Mouse (Mus musculus) midbrain, embryonic 11.5 days (tissue): ENCODE measurements around the gene Mypop. TPM values are rescaled to one million over a fixed set of nuclear protein-coding genes. Genes with fewer than 3 reads are reported as not detected.

ENCODE experiments used
- ATAC-seq: fragments of 200-750 bp; cut with Nextera tagmentation; 2 replicates; pipeline ENCODE4 v1.8.0; 2017; ENCODE audit warnings: moderate TSS enrichment, moderate library complexity; ENCODE audit not compliant: low FRiP score
- DNase-seq: peaks from one replicate; pipeline ENCODE4 v3.0.0; 2015; ENCODE audit warnings: low spot score; ENCODE audit errors: missing footprints
- H3K27ac ChIP-seq: fragments of 300-500 bp; sonication (generic); 2 replicates; pipeline ENCODE4 v1.5.1; 2014; ENCODE audit warnings: low read depth, low read length
- H3K27me3 ChIP-seq: fragments of 300-500 bp; sonication (generic); 2 replicates; pipeline ENCODE4 v1.6.1; 2014; ENCODE audit warnings: mild to moderate bottlenecking, low read length, moderate library complexity, mixed read lengths; ENCODE audit not compliant: control insufficient read depth, insufficient read depth
- H3K36me3 ChIP-seq: fragments of 300-500 bp; sonication (generic); 2 replicates; pipeline ENCODE4 v1.6.1; 2014; ENCODE audit warnings: mild to moderate bottlenecking, low read length, moderate library complexity, mixed read lengths; ENCODE audit not compliant: control insufficient read depth, insufficient read depth
- H3K4me1 ChIP-seq: fragments of 300-500 bp; sonication (generic); 2 replicates; pipeline ENCODE4 v1.6.1; 2014; ENCODE audit warnings: low read length; ENCODE audit not compliant: control insufficient read depth, insufficient read depth
- H3K4me2 ChIP-seq: fragments of 300-500 bp; sonication (generic); 2 replicates; pipeline ENCODE4 v1.6.1; 2014; ENCODE audit warnings: mild to moderate bottlenecking, moderate library complexity
- H3K4me3 ChIP-seq: fragments of 300-500 bp; sonication (generic); 2 replicates; pipeline ENCODE4 v1.5.1; 2014; ENCODE audit warnings: low read depth, low read length
- H3K9ac ChIP-seq: fragments of 300-500 bp; sonication (generic); 2 replicates; pipeline ENCODE4 v1.6.1; 2014; ENCODE audit warnings: low read length
- H3K9me3 ChIP-seq: fragments of 300-500 bp; sonication (generic); 2 replicates; pipeline ENCODE4 v1.6.1; 2016; ENCODE audit warnings: low read length; ENCODE audit not compliant: control insufficient read depth
- WGBS: fragments of 180-500 bp; shearing (Covaris S2); extraction: QIAGEN DNeasy Blood & Tissue Kit; methylation state at CpG from one replicate; pipeline ENCODE4 v1.1.7; 2014; 5-methylcytosine and 5-hydroxymethylcytosine counted together
- polyA plus RNA-seq: library from polyadenylated mRNA; unstranded; fragments of >200 nt; fragmentation: Nextera tagmentation; extraction: Ambion mirVana; gene quantifications from 2 replicates; pipeline ENCODE4 v1.2.1, GENCODE M21; 2014

Mypop gene
- polyA plus RNA-seq, 1 experiment from 2014 or later = 4.0 TPM

DNA sequence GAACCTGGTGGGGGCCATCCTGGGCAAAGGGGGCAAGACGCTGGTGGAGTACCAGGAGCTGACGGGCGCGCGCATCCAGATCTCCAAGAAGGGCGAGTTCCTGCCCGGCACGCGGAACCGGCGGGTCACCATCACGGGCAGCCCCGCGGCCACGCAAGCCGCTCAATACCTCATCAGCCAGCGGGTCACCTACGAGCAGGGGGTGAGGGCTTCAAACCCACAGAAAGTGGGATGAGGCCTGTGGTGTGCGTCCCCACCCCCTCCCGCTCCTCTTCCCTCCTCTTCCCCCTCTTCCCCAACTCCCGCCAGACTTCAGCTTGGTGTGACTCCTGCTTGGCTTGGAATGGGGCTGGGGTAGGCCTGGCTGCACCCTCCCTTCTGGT lies 32.7 kb upstream of the Mypop start:
- peak overlapping the region; percentile 44 for H3K4me3 ChIP-seq
- no peaks in the 10 kb centered on the region; the same call in 1 of the 2 replicates for H3K36me3 ChIP-seq
- no peak overlapping the region for H3K27ac ChIP-seq
- peaks cover 46% of the 10 kb centered on the region for H3K4me1 ChIP-seq
- ATAC-seq = peak; percentile 14; the same call in 1 of the 2 replicates
- 3% methylated on average over 21 of the region's 21 CpGs for WGBS
- no peaks in the 10 kb centered on the region for H3K9me3 ChIP-seq
- H3K27me3 ChIP-seq = peaks cover 8% of the 10 kb centered on the region
- peak overlapping the region; percentile 85 for H3K4me2 ChIP-seq
- peak overlapping the region; percentile 69 for H3K9ac ChIP-seq
- DNase-seq = no peak

DNA sequence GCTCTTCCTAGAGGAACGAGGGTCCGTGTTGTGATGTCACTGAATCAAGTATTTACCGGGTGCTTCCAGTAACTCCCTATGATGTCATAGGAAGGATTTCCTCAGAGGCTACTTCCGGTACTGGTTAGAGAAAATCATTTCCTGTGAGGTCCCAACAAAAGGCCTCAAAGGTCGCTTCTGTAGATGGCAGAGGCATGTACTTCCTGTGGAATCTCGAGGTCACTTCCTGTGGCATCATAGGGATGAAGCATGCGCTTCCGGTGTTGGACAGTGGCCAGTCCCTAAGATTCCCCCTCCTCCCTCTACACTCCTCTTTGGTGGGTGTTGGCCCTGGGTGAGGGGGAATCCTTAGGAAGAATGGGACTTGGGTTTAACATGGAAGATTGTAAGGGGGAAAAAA lies 31.6 kb upstream of the Mypop start:
- H3K27me3 ChIP-seq = peaks cover 9% of the 10 kb centered on the region
- no peak overlapping the region; the same call in 1 of the 2 replicates for H3K27ac ChIP-seq
- WGBS = 76% methylated on average over 8 of the region's 8 CpGs
- no peak overlapping the region for H3K4me2 ChIP-seq
- no peak overlapping the region for H3K9ac ChIP-seq
- H3K9me3 ChIP-seq = no peaks in the 10 kb centered on the region
- DNase-seq (no peak), ATAC-seq (no peak)
- no peaks in the 10 kb centered on the region for H3K36me3 ChIP-seq
- no peak overlapping the region for H3K4me3 ChIP-seq
- H3K4me1 ChIP-seq = peaks cover 51% of the 10 kb centered on the region

DNA sequence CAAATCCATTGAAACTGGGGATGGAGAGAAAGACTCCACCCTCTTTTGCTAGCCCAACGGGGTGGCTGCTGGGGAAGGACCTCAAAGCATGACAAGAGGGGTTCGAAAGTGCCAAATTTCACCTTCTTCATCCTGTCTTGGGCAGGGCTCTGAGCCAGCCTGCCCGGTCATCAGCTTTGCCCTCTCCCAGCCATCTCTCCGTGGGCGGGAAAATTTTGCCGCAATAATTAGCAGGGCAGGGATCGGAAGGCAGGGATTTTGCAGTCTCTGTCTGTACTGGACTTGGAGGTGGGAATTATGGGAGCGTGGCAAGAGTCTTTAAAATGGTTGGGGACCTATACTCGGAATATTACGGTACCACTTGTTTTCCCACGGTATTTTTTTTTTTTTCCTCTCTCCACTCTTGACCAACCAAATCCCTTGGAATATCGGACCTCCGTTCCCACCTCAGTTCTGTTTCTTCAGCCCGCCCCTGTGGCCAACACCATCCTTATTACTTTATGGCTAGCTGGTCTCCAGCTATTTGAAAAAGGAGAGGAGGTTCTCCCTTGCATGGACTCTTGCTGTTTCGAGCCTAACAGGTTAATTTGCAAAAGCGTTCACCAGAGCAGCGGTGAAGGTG lies 28.8 kb upstream of the Mypop start:
- Histone ChIP-seq H3K9ac (peak overlapping the region; percentile 2; the same call in 1 of the 2 replicates), H3K9me3 (no peaks in the 10 kb centered on the region), H3K36me3 (no peaks in the 10 kb centered on the region), H3K4me3 (peak overlapping the region; percentile 29), H3K4me2 (peak overlapping the region; percentile 63), H3K27me3 (peaks cover 5% of the 10 kb centered on the region), H3K27ac (no peak overlapping the region), H3K4me1 (peaks cover 49% of the 10 kb centered on the region)
- 1% methylated on average over 17 of the region's 17 CpGs for WGBS
- DNase-seq (peak; percentile 94), ATAC-seq (no peak)

DNA sequence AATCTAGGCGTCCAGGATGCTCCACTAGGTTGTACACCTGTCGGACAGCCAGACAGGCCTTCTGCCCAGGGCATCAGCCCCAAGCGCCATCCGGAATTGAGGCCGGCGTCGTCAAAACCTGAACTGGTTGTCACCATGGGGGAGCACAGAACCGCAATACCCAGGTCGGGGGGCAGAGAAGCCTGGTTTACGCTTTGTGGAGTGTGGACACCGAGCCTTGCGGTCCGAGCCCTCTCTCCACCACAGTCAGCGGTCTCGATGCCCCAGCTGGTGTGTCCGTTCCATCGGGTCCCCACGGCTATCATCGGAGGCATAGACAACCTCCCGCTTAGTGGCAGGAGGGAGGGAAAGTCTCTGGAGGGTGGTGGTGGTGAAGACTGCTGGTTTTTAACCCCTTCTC lies 28.2 kb upstream of the Mypop start:
- Histone ChIP-seq H3K27ac (no peak overlapping the region), H3K4me1 (peaks cover 44% of the 10 kb centered on the region), H3K9me3 (no peaks in the 10 kb centered on the region), H3K4me3 (peak overlapping the region; percentile 29), H3K9ac (peak overlapping the region; percentile 2; the same call in 1 of the 2 replicates), H3K36me3 (no peaks in the 10 kb centered on the region), H3K27me3 (peaks cover 5% of the 10 kb centered on the region), H3K4me2 (peak overlapping the region; percentile 63)
- DNase-seq (peak; percentile 94), ATAC-seq (0 out of 2 replicates have a peak, but pooled peaks have one; percentile 9)
- WGBS = 1% methylated on average over 20 of the region's 20 CpGs

DNA sequence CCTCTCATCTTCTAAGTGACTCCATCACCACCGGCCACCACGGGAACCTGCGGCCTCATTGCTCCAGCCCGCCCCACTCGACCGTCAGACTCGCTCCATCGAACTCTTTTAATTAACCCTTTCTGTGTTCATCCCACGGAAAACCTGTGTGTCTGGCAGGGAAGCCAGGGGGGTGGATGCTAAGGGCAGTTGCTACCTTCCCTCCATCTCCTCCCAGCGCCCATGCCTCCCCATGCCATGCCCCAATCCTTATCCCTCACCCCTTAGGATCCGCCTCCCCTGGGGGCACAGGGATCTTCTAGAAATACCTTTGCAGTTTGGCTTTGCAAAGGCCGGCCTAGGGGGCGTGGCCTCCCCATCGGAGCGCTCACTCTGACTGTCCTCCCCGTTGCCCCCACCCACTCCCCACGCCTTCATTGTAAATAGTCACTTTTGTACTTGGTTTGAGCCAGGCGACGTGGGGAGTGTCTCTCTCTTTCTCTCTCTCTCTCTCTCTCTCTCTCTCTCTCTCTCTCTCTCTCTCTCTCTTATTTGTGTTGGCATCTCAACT lies 27.7 kb upstream of the Mypop start:
- H3K4me1 ChIP-seq = peaks cover 38% of the 10 kb centered on the region

DNA sequence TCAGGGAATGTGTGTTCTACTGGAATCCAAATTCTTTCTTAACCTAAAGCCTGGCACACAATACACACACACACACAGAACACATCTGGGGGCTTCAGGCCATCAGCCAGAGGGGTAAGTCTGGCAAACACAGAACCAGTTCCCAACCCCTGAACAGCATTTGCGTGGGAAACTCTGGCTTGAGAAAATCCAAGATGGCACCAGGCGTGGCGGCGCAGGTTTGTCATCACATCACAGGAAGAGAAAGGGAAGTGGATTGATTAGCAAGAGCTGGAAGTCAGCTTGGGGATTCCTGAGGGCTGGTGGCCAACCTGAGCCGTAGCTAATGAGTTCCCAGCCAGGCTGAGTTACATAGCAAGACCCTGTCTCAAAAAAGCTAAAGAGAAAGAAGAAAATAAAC lies 25.7 kb upstream of the Mypop start:
- Histone ChIP-seq H3K4me3 (no peak overlapping the region), H3K4me1 (peaks cover 34% of the 10 kb centered on the region), H3K4me2 (no peak overlapping the region), H3K9ac (no peak overlapping the region), H3K9me3 (no peaks in the 10 kb centered on the region), H3K27me3 (peaks cover 5% of the 10 kb centered on the region), H3K36me3 (no peaks in the 10 kb centered on the region), H3K27ac (no peak overlapping the region)
- DNase-seq = no peak
- ATAC-seq = no peak
- 88% methylated on average over 5 of the region's 5 CpGs for WGBS

More for the DNA sequence above, 27.7 kb upstream of the Mypop start:
- DNase-seq (peak; percentile 87), ATAC-seq (peak; percentile 1; the same call in 1 of the 2 replicates)
- H3K27me3 ChIP-seq = peaks cover 5% of the 10 kb centered on the region
- peak overlapping the region; percentile 63 for H3K4me2 ChIP-seq
- H3K27ac ChIP-seq = no peak overlapping the region
- H3K4me3 ChIP-seq = peak overlapping the region; percentile 29; the same call in 1 of the 2 replicates
- H3K36me3 ChIP-seq = no peaks in the 10 kb centered on the region
- WGBS = 1% methylated on average over 19 of the region's 19 CpGs
- H3K9ac ChIP-seq = no peak overlapping the region
- H3K9me3 ChIP-seq = no peaks in the 10 kb centered on the region

DNA sequence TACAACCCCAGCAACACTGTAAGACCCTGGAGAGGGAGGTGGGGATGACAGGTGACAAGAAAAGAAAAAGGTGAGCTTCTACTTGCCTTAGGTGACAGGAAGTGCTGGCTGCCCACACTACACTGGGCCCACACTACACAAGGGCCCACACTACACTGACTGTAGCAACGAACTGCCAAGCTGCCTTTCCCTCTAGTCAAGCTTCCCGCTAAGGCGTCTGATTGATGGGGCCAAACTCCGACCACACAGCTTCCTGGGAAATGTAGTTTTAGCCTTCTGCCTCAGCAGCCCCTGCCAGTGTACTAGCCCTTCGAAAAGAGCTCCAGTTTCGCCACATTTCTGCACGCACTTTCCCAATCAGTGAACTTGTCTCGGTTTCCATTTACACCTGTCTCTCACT lies 23.4 kb upstream of the Mypop start:
- peaks cover 2% of the 10 kb centered on the region; the same call in 1 of the 2 replicates for H3K9me3 ChIP-seq
- WGBS = 10% methylated on average over 8 of the region's 8 CpGs
- no peak overlapping the region for H3K4me3 ChIP-seq
- no peak overlapping the region for H3K9ac ChIP-seq
- H3K27ac ChIP-seq = no peak overlapping the region
- ATAC-seq = peak; percentile 40
- peaks cover 5% of the 10 kb centered on the region for H3K27me3 ChIP-seq
- H3K4me2 ChIP-seq = no peak overlapping the region
- DNase-seq = no peak
- peaks cover 15% of the 10 kb centered on the region for H3K4me1 ChIP-seq
- H3K36me3 ChIP-seq = no peaks in the 10 kb centered on the region

DNA sequence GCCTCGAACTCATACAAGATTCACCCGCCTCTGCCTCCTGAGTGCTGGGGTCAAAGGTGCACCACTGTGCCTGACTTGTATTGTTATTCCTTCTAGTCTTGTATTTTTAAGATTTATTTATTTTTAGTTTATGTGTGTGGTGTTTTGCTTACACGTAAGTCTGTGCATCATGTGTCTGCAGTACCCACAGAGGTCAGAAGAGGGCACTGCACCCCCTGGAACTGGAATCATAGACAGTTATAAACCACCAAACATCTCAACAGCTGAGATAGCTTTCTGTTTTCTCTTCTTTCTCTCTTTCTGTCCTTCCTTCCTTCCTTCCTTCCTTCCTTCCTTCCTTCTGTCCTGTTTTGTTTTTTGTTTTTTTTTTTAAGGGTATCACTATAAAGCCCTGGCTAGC lies 20.1 kb upstream of the Mypop start:
- Histone ChIP-seq H3K27me3 (no peaks in the 10 kb centered on the region), H3K4me3 (no peak overlapping the region), H3K4me1 (no peaks in the 10 kb centered on the region), H3K9me3 (peaks cover 2% of the 10 kb centered on the region; the same call in 1 of the 2 replicates), H3K36me3 (no peaks in the 10 kb centered on the region), H3K27ac (no peak overlapping the region), H3K4me2 (no peak overlapping the region), H3K9ac (no peak overlapping the region)
- WGBS = 88% methylated on average over 3 of the region's 3 CpGs
- DNase-seq = no peak
- ATAC-seq = no peak

DNA sequence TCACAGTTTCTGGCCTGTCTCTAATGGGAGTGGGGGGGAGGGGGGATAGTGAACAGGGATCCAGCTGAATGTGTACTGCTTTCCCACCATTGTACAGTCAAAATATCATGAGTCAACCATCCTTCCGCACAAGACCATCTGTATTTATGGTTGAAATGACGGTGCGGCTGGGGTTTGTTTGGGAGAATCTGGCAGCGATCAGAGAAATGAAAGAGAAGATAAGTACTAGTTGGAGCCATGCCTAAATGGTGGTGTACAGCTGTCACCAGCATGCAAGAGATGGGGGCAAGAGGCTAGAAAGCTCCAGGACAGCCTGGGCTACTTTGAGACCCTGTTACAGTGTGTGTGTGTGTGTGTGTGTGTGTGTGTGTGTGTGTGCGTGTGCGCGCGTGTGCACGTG lies 12.7 kb upstream of the Mypop start:
- no peak for ATAC-seq
- no peaks in the 10 kb centered on the region for H3K36me3 ChIP-seq
- H3K9ac ChIP-seq = no peak overlapping the region
- no peak for DNase-seq
- H3K9me3 ChIP-seq = no peaks in the 10 kb centered on the region
- H3K27me3 ChIP-seq = no peaks in the 10 kb centered on the region
- H3K4me2 ChIP-seq = no peak overlapping the region
- H3K27ac ChIP-seq = no peak overlapping the region
- WGBS = 94% methylated on average over 9 of the region's 9 CpGs
- H3K4me1 ChIP-seq = no peaks in the 10 kb centered on the region
- H3K4me3 ChIP-seq = no peak overlapping the region
